Mouse (Mus musculus) activated CD4-positive, CD25-positive, alpha-beta regulatory T cell, adult 4 months (primary cell): ENCODE results near the gene Pgm2. TPM values are rescaled to one million over a fixed set of nuclear protein-coding genes. Genes with fewer than 3 reads are reported as not detected.

Experiments used
- polyA plus RNA-seq, 2 experiments: library from polyadenylated mRNA; unstranded; fragments of 100-300 nt; shearing (Covaris generic); gene quantifications; one replicate each; pipeline ENCODE4 v1.2.1; 2017

Gene Pgm2
- polyA plus RNA-seq, 2 experiments from 2014 or later: 31.3 to 32.2 TPM

Other genes starting within 250 kb of the Pgm2 start
- gene Rell1, start 124.1 kb upstream of the Pgm2 start, polyA plus RNA-seq: 1 to 10 TPM; 4.0 to 7.6 TPM
- gene Tbc1d1, start 63.4 kb downstream of the Pgm2 start, polyA plus RNA-seq: 10 to 100 TPM; 36.6 to 37.7 TPM